Mouse (Mus musculus) testis, adult 2 months (tissue): ENCODE measurements around the gene Gm10644.

Experiments used
- CTCF ChIP-seq: fragments of 200-500 bp; IDR thresholded peaks from 2 replicates; pipeline ENCODE4 v1.5.1; 2012; ENCODE audit warnings: low read depth, mild to moderate bottlenecking, inconsistent platforms, low read length, moderate library complexity; ENCODE audit not compliant: control insufficient read depth, insufficient read depth, insufficient replicate concordance
- POLR2A ChIP-seq: fragments of 200-500 bp; IDR thresholded peaks from 2 replicates; pipeline ENCODE4 v1.6.1; 2012; ENCODE audit warnings: low read depth, mild to moderate bottlenecking, inconsistent platforms, low read length, moderate library complexity; ENCODE audit not compliant: control insufficient read depth

DNA sequence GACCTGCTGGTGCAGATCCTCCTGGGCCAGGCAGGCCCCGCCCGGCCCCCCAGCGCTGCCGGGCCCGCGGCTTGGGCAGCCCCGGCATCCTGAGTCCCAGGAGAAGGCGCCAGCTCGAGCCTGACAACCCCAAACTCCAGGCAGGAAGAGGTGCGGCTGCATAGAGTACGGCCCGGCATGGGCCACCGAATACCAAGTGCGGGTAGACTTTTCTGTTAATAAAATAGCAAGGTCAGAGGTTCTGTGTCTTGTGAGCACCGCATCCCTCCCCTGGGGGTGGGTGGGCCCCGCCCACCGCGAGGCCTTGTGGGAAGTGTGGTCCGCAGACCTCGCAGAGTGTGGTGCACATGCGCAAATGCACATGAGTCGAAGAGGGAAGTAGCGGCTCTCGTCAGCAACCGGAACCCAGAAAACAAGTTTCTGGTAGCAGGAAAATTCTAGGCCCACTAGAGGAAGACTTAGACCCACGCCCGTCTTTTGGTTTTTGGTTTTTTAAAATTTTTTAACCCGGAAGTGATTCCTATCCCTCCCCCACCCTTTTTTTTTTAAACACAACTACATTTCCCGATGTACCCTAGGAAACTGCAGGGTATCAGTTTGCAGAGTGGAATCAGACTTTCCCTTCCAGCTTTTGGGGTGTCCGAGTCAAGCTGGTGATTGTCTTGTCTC lies 49.7 kb upstream of the Gm10644 start:
- no peak for TF ChIP-seq CTCF
- TF ChIP-seq POLR2A: peak; percentile 55; the same call in 1 of the 2 replicates
